Mouse (Mus musculus) kidney, adult 8-10 months (tissue): ENCODE measurements around the gene Ubac2.

ENCODE experiments used
- DNase-seq, 2 experiments: peaks; one replicate each; pipeline ENCODE4 v3.0.0; 2022

Gene Ubac2

DNA sequence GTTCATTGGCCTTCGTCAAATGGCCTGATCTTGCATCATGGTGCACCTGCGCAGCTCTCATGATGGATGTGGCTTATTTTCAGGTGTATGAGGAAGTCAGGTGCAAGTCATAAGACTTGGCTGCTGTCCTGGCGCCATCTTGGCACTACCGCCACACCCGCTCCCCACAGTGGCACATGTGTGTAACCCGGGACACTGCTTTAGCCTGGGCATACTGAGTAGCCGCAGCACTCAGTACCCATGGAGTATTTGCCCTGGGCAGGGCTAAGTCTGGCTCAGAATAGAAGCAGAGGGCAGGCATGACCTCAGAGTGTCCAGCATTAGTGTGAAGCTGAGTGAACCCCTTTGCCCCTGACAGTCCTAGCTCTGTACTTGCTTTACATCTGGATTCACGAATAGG lies 49.0 kb downstream of the Ubac2 start:
- DNase-seq: no peak

DNA sequence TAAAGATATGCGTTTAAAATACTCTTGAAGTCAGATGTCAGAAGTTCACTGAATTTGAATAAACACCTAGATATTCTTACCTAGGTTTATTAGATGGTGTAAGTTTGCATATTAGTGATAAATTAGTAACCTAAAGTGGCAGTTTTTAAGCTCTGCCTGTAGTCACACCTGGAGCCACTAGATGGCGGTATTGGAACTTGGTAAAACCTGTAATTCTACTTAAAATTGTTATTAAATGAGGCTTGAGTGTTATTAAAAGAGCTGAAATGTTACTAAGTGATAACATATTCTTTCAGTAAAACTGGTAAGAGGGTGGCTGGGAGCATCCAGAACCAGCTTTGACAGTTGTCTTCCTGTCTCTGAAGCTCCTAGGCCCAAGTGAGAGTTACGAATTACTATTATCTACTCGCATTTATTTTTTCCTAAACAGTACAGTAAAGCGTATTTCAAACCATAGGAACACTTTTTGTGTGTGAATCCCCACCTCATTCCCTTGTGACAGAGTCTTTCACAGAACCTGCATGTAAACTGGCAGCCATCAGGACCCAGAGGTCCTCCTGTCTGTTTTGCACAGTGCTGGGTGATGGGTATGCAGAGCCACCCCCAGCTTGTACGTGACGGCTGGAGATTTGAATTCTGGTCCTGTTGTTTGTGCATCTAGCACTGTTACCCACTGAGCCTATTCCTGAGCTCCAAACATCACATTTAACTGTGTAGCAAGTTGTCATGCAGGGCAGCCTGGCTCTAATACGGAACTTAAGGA lies 50.1 kb downstream of the Ubac2 start:
- DNase-seq: peak; percentile 20 to 62

DNA sequence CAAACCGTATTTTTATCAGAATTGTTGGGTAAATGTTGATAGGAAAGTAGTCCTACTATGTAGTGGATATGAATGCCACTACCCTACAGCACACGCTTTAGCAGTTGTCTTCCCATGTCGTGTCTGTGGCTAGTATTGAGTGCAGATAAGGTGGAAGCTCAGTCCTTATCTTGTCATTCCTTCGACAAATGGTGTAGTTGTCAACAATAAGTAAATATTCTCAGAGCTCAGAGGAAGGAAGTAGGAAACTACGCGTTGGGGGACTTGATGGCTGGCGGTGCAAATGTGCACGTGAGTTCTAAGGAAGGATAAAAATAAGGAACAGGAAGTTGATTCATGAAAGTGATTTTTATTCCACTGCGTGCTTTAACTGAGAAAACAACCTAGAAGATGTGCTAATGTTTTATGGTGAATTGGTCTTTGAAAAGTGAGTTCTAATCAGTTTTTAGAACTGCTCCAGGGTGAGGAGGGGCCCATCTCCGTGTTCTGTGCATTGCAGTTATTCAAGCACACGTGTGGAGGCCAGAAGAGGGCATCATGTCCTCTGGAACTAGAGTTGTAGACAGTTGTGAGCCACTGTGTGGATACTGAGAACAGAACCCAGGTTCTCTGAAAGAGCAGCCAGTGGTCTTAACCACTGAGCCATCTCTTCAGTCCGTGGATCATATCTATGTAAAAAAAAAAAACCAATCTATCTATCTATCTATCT lies 51.0 kb downstream of the Ubac2 start:
- DNase-seq: no peak

DNA sequence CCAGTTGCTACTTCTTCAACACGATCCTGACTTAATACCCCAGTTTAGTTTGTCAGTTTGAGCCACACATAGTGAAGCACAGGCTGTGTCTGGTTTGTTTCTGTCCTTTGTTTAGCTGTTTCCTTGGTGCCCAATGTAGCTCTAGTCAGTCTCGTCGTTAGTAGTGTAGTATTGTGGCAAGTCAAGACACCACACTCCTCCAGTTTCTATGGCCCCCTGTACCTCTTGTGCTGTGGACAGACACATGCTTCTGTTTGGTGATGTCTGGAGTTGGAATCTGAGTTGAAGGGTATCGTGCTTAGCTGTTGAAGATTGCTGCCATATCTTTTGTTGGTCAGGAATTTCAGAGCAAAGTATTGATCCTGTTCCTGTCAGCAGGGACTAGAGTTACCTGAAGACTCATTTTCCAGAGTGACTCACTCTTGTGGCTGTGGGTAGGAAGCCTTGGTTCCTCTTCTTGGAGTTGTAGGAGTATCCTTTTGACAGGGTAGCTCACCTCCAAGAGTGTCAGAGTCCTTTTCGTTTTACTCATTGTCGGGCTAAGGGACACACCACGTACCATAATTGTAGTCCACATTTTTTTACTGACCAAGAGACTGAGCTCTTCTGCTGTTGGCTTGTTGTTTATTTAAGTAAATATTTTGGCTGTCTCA lies 52.4 kb downstream of the Ubac2 start:
- DNase-seq: no peak

DNA sequence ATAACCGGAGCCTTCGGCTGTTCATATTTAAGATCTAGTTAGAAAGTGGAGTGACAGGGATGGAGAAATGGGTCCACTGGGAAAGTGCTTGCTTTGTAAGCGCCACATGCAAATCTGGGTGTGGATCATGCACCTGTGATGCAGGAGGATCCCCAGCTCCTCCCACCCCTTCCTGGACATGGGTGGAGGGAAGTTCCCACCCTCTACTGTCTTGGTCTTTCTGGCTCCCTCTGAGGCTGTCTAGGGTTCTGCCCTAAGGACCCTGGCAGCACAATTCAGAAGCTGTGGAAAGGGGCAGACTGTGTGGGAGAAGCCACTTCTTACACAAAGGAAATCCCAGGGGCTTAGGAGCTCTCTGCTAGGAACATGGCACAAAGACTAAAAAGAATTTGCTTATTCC lies 53.2 kb downstream of the Ubac2 start:
- no peak for DNase-seq

DNA sequence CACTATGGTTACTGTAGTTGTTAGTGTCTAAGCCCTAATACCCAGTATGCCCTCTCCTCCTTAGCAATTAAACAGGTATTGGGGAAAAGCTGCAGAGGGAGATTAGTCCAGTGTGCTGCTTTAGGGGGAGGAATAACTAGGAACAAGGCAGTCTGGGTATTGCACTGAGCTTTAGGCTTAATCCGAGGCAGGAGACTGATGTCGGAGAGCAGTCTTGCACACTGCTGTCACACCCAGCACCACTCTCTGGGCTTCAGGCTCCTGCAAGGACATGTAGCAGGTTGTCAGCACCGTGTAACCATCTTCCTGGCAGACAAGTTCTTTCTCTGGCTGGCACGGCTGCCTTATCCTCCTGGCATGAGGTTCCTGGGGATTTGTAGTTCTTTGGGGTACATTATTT lies 53.8 kb downstream of the Ubac2 start:
- no peak for DNase-seq

DNA sequence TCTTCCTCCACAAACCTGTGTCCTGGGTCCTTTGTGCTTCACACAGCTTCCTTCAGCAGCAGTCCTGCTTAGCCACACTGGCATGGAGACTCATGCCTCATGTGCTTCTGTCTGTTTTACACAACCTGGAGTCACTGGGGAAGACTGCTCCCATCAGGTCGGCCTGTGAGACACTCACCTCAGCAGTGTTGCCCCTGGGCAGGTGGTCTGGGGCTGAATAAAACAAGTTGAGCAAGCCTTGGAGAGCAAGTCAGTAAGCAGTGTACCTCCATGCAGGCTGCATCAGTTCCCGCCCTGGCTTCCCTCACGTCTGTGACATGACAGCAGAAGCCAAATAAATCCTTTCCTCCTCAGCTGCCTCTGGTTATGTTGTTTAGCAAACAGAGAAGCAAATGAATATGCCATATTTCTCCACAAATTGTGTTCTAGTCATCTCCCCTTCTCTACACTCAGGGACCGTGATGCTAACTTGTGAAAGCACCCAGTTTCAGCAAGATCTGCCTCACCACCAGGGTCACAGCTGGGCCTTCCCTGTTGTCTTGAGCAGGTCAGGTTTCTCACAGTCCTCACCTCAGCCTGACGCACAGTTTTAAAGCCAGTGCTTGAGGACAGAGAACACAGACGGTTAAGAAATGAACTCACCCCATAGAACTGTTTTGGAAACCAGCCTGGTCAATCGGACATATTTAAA lies 55.6 kb downstream of the Ubac2 start:
- DNase-seq: no peak

DNA sequence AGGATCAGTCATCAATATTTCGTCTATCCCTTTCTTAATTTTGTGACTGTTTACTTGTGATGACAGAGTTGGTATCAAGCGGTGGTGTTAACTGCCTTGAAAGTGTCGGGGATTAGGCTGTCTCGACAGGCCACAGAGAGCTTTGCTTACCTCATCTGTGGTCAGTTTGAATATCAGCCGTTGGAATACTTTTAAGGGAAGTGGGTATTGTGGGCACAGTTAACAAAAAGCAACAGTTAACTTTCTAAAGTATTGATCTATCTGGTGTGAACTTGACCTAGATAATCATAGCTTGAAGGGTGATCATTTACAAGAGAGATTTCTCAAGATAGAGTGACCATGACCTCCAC lies 56.2 kb downstream of the Ubac2 start:
- DNase-seq: no peak

DNA sequence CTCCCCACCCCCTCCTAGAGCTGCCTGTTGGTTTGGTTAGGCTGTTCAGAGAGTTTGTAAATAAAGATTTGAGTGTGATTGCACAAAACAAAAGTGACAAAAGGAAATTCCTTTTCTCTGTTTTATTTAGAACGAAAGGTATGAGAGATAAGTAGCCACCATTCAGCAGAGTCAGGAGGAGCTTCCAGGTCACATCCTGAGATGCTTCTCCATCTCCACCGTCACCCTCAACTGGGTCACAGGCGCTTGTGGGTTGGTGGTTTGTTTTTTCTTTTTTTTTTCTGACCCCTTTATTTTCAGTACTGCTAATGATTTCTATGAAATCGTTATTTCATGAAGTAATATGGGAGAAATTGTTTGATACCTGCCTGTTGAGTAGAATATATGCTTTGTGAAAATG lies 57.9 kb downstream of the Ubac2 start:
- no peak for DNase-seq

DNA sequence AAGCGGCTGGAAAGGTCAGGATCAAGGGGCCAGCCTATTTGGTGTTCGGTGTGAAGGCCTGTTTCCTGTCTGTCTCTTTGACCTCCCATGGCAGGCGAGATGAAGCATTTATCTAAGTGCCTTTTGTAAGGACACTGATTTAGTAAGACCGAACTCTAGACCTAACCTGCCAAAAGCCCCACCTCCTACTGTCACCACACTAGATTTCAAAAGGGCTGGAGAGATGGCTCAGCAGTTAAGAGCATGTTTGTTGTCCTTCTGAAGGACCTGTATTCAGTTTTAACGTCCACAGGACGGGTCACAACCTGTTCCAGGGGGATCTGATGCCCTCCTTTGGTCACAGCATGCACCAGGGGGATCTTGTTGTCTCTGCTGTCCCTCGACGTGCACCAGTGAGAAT lies 58.4 kb downstream of the Ubac2 start:
- DNase-seq: no peak

DNA sequence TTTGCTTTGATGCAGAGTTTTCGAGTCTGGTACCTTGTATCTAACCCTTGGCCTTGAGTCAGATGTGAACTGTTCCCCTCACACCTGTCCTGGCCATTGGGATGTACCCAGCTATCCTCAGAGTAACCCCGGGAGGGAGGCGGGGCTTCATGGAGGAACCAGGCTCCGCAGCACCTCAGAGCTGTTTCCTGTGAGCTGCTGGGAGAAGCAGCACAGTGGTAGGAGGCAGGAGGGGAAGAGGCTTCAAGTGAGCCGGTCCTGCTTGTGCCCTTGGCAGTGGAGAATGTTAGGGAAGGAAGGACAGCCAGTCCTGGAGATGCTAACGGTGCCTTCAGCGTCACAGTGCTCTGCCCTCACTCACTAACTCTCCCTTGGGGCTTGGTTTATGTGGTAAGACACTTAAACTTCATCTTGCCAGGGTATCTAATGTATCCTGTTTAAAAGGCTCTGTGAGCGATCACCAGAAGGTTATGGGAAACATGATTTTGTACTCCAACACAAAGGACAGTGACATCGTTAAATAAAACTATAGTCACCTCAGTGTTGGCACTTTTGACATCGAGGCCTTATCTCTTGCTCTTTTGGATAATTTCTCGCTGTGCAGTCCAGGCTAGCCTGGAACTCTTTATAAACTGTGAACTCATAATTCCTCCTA lies 59.3 kb downstream of the Ubac2 start:
- no peak for DNase-seq

DNA sequence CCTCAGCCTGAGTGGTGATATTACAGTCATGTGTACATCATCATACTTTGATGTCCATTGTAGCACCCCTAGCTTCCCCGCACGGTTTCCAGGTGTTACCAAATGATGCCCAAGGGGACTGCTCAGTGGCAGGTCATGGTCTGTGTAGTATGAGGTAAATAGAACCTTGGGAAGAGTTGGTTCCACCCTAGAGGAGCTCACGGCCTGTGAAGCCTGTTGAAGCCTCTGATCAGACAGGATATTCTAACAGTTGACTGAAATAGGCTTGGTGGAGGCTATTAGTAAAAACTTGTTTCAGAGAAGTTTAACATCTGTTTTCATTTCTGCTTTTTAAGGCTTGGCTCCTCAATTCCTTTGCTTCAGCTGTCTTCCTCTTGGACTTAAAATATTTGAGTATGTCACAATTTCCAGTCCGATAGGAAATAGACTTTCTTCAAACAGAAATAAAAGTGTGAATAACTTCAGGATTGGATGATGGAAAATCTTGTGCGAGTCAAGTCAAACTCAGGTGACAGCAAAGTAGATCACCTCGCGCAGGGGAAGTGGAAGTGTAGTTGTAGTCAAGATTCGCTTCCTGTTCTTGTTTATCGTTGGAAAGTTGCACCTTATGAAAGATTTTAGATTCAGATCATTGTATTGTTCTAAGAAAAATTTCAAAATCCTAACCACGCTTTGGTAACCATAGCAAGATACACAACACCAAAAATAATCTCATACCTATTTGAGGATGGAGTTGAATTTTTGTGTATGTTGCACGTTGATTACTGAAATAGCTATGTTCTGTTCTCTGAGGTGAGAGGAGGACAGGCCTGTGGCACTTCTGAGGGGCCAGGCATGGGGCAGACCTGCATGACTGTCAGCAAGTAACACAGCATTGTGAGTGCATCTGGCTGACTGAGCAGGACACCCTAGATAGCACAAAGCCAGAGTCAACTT lies 60.1 kb downstream of the Ubac2 start:
- no peak for DNase-seq

DNA sequence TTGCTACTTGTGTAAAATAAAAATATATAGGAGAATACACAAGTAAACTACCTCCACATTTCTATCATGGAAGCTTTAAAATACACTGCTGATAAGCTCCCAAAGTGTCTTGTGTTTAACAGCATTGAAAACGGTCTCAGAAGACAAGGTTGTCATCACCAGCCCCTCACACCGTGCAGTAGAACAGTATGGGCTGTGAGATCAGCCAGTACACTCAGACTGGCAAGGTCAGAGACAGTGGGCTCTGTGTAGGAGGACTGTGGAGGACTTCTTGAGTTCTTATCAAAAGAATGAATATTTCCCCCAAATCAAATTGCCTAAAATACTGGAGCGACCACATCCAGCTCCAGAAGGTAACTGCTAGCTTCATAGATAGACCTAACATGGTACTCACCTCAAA lies 61.2 kb downstream of the Ubac2 start:
- DNase-seq: no peak

DNA sequence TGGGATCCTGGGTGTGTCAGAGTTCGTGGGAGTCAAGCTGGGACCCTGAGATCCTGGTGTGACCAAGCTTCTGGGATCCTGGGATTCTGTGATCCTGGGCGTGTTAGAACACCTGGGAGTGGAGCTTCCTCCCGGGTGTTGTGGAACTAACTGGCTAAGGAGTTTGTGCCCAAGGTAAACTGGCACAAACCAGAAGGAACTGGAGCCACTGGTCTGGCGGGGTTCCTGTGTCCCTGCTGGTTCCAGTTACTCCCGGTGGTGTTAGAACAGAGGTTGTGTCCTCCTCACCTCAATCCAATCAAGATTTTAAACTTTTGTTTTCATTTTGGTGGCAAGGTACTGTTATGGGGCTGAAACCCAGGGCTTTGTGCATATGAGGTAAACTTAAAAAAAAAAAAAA lies 67.7 kb downstream of the Ubac2 start:
- DNase-seq: peak; percentile 42 to 55

DNA sequence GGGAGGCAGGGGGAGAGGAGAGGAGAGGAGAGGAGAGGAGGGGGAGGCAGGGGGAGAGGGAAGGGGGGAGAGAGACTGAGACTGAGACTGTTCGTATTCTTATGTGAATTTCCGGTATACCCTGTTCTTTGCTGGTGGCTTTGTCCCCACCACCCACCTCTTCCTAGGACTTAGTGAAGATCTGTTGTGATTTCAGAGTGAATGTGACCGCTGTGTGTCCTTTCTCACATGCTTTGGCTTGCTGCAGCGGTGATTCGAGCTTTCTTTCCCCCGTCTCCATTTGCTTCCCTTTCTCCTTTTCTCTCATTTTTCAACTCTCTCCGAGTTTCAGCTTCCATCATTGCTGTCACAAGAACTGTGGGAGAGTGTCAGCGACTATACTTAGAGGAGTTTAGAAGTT lies 68.3 kb downstream of the Ubac2 start:
- DNase-seq: no peak

DNA sequence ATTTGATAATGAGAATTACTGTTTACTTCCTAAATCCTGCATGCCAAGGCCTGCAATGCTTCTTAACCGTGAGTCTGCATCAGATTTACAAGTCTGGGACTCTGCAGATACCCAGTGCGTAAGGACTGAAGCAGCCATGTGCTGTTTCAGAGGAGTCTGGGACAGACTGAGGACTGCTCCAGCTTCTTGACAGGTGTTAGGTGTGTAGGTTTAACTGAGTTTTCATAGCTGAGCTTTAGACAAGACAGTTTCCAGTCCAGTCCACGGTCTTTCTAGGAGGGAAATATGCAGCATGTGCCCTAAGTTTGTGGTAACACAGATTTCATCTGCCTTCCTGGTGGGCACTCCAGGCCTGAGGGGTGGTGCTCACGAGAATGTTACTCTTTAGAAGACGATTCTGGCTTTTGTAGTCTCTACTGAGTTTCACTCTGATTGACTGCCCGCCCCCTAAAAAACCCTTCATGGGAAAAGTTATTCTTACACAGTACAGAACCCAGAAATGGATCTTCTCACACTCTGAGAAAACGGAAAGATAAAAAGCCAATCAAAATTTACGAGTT lies 68.9 kb downstream of the Ubac2 start:
- no peak for DNase-seq

DNA sequence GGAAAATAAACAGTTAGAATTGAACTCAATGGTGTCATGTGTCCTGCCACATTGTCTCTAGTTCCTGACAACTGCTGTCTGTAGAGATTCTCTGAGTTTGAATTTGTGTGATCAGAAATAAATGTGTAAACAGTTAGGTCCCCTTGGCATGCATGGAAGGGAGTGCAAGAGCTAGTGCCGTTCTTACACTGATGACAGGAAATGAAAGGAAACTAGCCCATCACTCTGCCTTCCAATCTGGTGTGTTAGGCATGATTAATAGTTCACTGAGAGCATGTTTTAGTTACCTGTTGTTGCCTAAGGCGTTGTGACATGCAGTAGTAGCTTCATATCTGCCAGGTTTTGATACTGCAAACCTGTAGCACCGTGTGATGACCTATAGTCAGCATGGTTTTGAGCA lies 69.5 kb downstream of the Ubac2 start:
- no peak for DNase-seq

DNA sequence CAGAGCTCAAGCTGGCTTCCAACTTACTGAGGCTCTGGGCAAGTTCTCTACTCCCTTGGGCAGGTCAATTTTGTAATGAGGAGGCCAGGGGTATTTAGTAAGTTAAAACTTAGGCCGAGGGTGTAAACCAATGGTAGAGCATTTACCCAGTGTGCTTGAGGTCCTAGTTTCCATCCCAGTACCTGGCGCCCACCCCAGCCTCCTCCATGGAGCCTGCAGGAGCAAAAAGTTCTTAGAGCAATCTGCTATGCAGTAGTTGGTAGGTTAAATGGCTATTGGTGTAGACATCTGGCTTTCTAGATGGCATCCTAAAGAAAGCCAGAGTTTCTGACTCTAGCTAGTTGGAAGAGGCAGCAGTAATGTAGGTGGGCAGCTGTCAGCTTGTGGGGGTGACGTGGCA lies 71.0 kb downstream of the Ubac2 start:
- no peak for DNase-seq

DNA sequence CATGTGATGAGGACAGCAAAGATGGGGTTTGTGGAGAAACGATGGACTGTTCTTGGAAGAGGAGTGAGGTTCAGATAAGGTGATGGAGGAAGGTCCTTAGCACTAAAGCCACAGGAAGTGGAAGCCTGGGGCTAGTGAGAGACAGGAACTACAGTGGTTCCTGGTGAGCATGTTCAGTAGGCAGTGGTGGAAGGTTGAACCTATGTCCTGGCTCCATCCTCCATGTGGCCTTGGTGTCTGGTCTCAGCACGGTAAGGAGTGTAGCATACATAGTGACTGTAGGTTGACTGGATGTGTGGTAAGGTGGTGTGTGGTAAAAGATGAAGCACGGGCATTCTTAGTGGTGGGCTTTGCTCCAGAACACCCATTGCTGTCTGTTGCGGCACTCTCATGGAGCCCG lies 71.5 kb downstream of the Ubac2 start:
- DNase-seq: no peak

DNA sequence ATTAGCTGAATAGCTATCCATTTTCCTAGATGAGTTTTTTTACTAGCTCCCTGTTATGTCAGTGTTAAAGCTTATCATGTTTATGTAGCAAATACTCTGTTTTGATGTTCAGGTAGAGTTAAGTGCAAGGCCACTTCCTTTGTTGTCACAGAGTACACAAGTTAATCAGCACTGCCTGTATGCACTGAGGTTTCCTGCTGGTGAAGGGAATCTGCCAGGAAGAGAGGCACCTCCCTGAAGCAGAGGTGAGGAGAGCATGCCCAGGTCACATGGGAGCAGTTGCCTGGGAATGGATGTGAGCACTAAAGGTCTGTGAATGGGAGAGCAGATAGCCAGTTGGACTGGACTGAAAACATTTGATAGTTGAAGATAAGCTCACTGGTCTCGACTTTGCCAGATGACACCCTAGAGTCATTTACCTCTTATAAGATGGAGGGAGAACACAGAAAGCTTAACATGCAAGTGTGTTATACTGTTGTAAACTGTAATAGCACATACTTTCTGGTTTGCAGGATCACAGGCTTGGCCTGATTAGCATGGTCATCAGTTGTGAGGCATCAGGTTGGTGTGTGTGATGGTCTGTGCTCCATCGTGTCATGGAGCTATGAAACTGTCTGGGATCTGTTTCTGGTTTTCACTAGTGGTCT lies 73.1 kb downstream of the Ubac2 start:
- no peak for DNase-seq

DNA sequence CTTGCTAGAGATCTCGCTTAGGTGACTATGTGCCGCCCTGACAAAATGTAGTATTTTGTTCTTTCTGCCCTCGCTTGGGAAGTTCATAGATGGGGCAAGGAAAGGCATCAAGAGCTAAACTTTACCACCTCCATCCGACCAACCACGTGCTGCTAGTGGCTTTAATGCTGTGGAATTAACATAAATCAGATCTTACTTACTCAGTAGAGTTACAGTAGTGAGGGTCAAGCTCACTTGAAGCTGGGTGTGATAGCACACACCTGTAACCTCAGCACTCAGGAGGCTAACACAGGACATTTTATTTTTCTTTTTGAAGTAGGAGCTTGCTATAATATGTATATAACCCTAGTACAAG lies 73.6 kb downstream of the Ubac2 start:
- DNase-seq: no peak
